Mouse (Mus musculus): Measurements from ENCODE around the gene Dnph1.
"Not testable (repeated sequence)": the region's sequence is repeated elsewhere in the genome, so short reads cannot be mapped to it uniquely, and the experiment has no call there.

Dnph1 gene

GRCm38 (mm10) chr17:46496623-46497434 is at the start of gene Dnph1:
Gene Dnph1 (plus strand): TSS chr17:46496711.
- DNase-seq (ENCODE audit: extremely low read depth, insufficient read length, low spot score), result peak; percentile 96

- DNase-seq (ENCODE audit: extremely low read depth, insufficient read length, low spot score), result no peak
Observed at GRCm38 (mm10) chr17:46452683-46453082, 43.8 kb upstream of the Dnph1 start.

GRCm38 (mm10) chr17:46453302-46453948 is 43.1 kb upstream of the Dnph1 start:
- DNase-seq (ENCODE audit: extremely low read depth, insufficient read length, low spot score), result no peak

- no peak for DNase-seq (ENCODE audit: extremely low read depth, insufficient read length, low spot score)
Observed at GRCm38 (mm10) chr17:46453970-46454411, 42.5 kb upstream of the Dnph1 start.

- no peak for DNase-seq (ENCODE audit: extremely low read depth, insufficient read length, low spot score)
Observed at GRCm38 (mm10) chr17:46454539-46454938, 42.0 kb upstream of the Dnph1 start.

- DNase-seq (ENCODE audit: extremely low read depth, insufficient read length, low spot score), result no peak
Observed at GRCm38 (mm10) chr17:46455110-46455691, 41.3 kb upstream of the Dnph1 start.

- no peak for DNase-seq (ENCODE audit: extremely low read depth, insufficient read length, low spot score)
Observed at GRCm38 (mm10) chr17:46457791-46458190, 38.7 kb upstream of the Dnph1 start.

- no peak for DNase-seq (ENCODE audit: extremely low read depth, insufficient read length, low spot score)
Observed at GRCm38 (mm10) chr17:46458439-46458838, 38.1 kb upstream of the Dnph1 start.

GRCm38 (mm10) chr17:46460673-46461072 is 35.8 kb upstream of the Dnph1 start:
- no peak for DNase-seq (ENCODE audit: extremely low read depth, insufficient read length, low spot score)

GRCm38 (mm10) chr17:46461347-46461746 is 35.2 kb upstream of the Dnph1 start:
- DNase-seq (ENCODE audit: extremely low read depth, insufficient read length, low spot score), result no peak

- DNase-seq (ENCODE audit: extremely low read depth, insufficient read length, low spot score), result no peak
Observed at GRCm38 (mm10) chr17:46462226-46462625, 34.3 kb upstream of the Dnph1 start.

- no peak for DNase-seq (ENCODE audit: extremely low read depth, insufficient read length, low spot score)
Observed at GRCm38 (mm10) chr17:46467830-46468229, 28.7 kb upstream of the Dnph1 start.

GRCm38 (mm10) chr17:46476601-46477000 is 19.9 kb upstream of the Dnph1 start:
- no peak for DNase-seq (ENCODE audit: extremely low read depth, insufficient read length, low spot score)

GRCm38 (mm10) chr17:46477286-46477685 is 19.2 kb upstream of the Dnph1 start:
- no peak for DNase-seq (ENCODE audit: extremely low read depth, insufficient read length, low spot score)

- no peak for DNase-seq (ENCODE audit: extremely low read depth, insufficient read length, low spot score)
Observed at GRCm38 (mm10) chr17:46483561-46484001, 12.9 kb upstream of the Dnph1 start.

GRCm38 (mm10) chr17:46484021-46484431 is 12.5 kb upstream of the Dnph1 start:
- DNase-seq (ENCODE audit: extremely low read depth, insufficient read length, low spot score), result no peak

- no peak for DNase-seq (ENCODE audit: extremely low read depth, insufficient read length, low spot score)
Observed at GRCm38 (mm10) chr17:46484461-46484875, 12.0 kb upstream of the Dnph1 start.

- no peak for DNase-seq (ENCODE audit: extremely low read depth, insufficient read length, low spot score)
Observed at GRCm38 (mm10) chr17:46486995-46487394, 9.5 kb upstream of the Dnph1 start.

GRCm38 (mm10) chr17:46487431-46487830 is 9.1 kb upstream of the Dnph1 start, which contains the start of gene Ttbk1:
Gene Ttbk1 (minus strand): TSS chr17:46487675.
- DNase-seq (ENCODE audit: extremely low read depth, insufficient read length, low spot score), result no peak

- no peak for DNase-seq (ENCODE audit: extremely low read depth, insufficient read length, low spot score)
Observed at GRCm38 (mm10) chr17:46495486-46495885, 1.0 kb upstream of the Dnph1 start.

GRCm38 (mm10) chr17:46496081-46496480 is 430 bp upstream of the Dnph1 start:
- not testable (repeated sequence) for DNase-seq (ENCODE audit: extremely low read depth, insufficient read length, low spot score)

Measured in 3134 (cell line).